Mouse (Mus musculus): ENCODE results near the gene Mapk8ip3.
A peak's percentile ranks its signal among the peaks of the same experiment; 100 is the strongest.

The Mapk8ip3 gene

GRCm38 (mm10) chr17:24885356-24886133, 51.2 kb downstream of the Mapk8ip3 start:
- DNase-seq (ENCODE audit: low spot score in 2 of 2) = no peak

GRCm38 (mm10) chr17:24884391-24884790, 52.4 kb downstream of the Mapk8ip3 start:
- no peak for DNase-seq (ENCODE audit: low spot score in 2 of 2)

GRCm38 (mm10) chr17:24881738-24882440, 54.9 kb downstream of the Mapk8ip3 start:
- DNase-seq (ENCODE audit: low spot score in 2 of 2) = no peak

GRCm38 (mm10) chr17:24878531-24878930, 58.2 kb downstream of the Mapk8ip3 start:
- DNase-seq (ENCODE audit: low spot score in 2 of 2) = no peak

GRCm38 (mm10) chr17:24878117-24878397, 58.7 kb downstream of the Mapk8ip3 start:
- no peak for DNase-seq (ENCODE audit: low spot score in 2 of 2)

GRCm38 (mm10) chr17:24877336-24878116, 59.3 kb downstream of the Mapk8ip3 start:
- DNase-seq (ENCODE audit: low spot score in 2 of 2) = no peak

- DNase-seq (ENCODE audit: low spot score in 2 of 2) = no peak
Measured at GRCm38 (mm10) chr17:24874989-24875388, 61.8 kb downstream of the Mapk8ip3 start.

GRCm38 (mm10) chr17:24874405-24874745, 62.4 kb downstream of the Mapk8ip3 start:
- no peak for DNase-seq (ENCODE audit: low spot score in 2 of 2)

GRCm38 (mm10) chr17:24873695-24874404, 62.9 kb downstream of the Mapk8ip3 start:
- DNase-seq (ENCODE audit: low spot score in 2 of 2) = no peak

- DNase-seq (ENCODE audit: low spot score in 2 of 2) = peak in 1 of 2 experiments; percentile 52
Measured at GRCm38 (mm10) chr17:24867914-24868313, 68.9 kb downstream of the Mapk8ip3 start.

- no peak for DNase-seq (ENCODE audit: low spot score in 2 of 2)
Measured at GRCm38 (mm10) chr17:24865776-24866175, 71.0 kb downstream of the Mapk8ip3 start, which contains the start of gene Igfals. TSS of gene Igfals (plus strand) at chr17:24865997.

- no peak for DNase-seq (ENCODE audit: low spot score in 2 of 2)
Measured at GRCm38 (mm10) chr17:24861785-24862184, 75.0 kb downstream of the Mapk8ip3 start.

- DNase-seq (ENCODE audit: low spot score in 2 of 2) = no peak
Measured at GRCm38 (mm10) chr17:24860076-24860475, 76.7 kb downstream of the Mapk8ip3 start.

- no peak for DNase-seq (ENCODE audit: low spot score in 2 of 2)
Measured at GRCm38 (mm10) chr17:24858967-24859366, 77.8 kb downstream of the Mapk8ip3 start.

- no peak for DNase-seq (ENCODE audit: low spot score in 2 of 2)
Measured at GRCm38 (mm10) chr17:24857831-24858470, 78.8 kb downstream of the Mapk8ip3 start.

- DNase-seq (ENCODE audit: low spot score in 2 of 2) = no peak
Measured at GRCm38 (mm10) chr17:24856589-24856988, 80.2 kb downstream of the Mapk8ip3 start.

- no peak for DNase-seq (ENCODE audit: low spot score in 2 of 2)
Measured at GRCm38 (mm10) chr17:24855838-24856464, 80.8 kb downstream of the Mapk8ip3 start.

GRCm38 (mm10) chr17:24851381-24852125, 85.2 kb downstream of the Mapk8ip3 start:
- no peak for DNase-seq (ENCODE audit: low spot score in 2 of 2)

- DNase-seq (ENCODE audit: low spot score in 2 of 2) = no peak
Measured at GRCm38 (mm10) chr17:24850773-24851127, 86.0 kb downstream of the Mapk8ip3 start.

GRCm38 (mm10) chr17:24850065-24850772, 86.6 kb downstream of the Mapk8ip3 start, which contains the start of gene Fahd1:
TSS of gene Fahd1 (minus strand) at chr17:24850364.
- DNase-seq (ENCODE audit: low spot score in 2 of 2) = peak; percentile 97
